Mouse (Mus musculus) stomach, postnatal 0 days (tissue): ENCODE results near the gene Jak2. TPM values are rescaled to one million over a fixed set of nuclear protein-coding genes. Genes with fewer than 3 reads are reported as not detected.

Experiments
- ATAC-seq: fragments of 200-750 bp; cut with Nextera tagmentation; 2 replicates; pipeline ENCODE4 v1.8.0; 2017; ENCODE audit not compliant: low FRiP score, low TSS enrichment
- DNase-seq: peaks from one replicate; pipeline ENCODE4 v3.0.0-alpha.2; 2016; ENCODE audit warnings: low spot score
- H3K27ac ChIP-seq: fragments of 300-500 bp; sonication (generic); replicated peaks from 2 replicates; pipeline ENCODE4 v1.5.1; 2014; ENCODE audit warnings: mild to moderate bottlenecking, control low read depth
- H3K27me3 ChIP-seq: fragments of 300-500 bp; sonication (generic); 2 replicates; pipeline ENCODE4 v1.6.1; 2014; ENCODE audit warnings: low read length; ENCODE audit not compliant: control insufficient read depth, insufficient read depth
- H3K36me3 ChIP-seq: fragments of 300-500 bp; sonication (generic); 2 replicates; pipeline ENCODE4 v1.6.1; 2014; ENCODE audit warnings: low read length, mixed read lengths; ENCODE audit not compliant: control insufficient read depth, insufficient read depth
- H3K4me1 ChIP-seq: fragments of 300-500 bp; sonication (generic); replicated peaks from 2 replicates; pipeline ENCODE4 v1.6.1; 2014; ENCODE audit warnings: antibody characterized with exemption; ENCODE audit not compliant: control insufficient read depth, insufficient read depth
- H3K4me2 ChIP-seq: fragments of 300-500 bp; sonication (generic); replicated peaks from 2 replicates; pipeline ENCODE4 v1.6.1; 2014; ENCODE audit warnings: low read depth, mild to moderate bottlenecking, control low read depth, moderate library complexity
- H3K4me3 ChIP-seq: fragments of 300-500 bp; sonication (generic); 2 replicates; pipeline ENCODE4 v1.5.1; 2014; ENCODE audit warnings: low read depth, low read length, control low read depth
- H3K9ac ChIP-seq: fragments of 300-500 bp; sonication (generic); 2 replicates; pipeline ENCODE4 v1.6.1; 2014; ENCODE audit warnings: mild to moderate bottlenecking, low read length, control low read depth, mixed read lengths
- H3K9me3 ChIP-seq: fragments of 300-500 bp; sonication (generic); 2 replicates; pipeline ENCODE4 v1.6.1; 2016; ENCODE audit warnings: low read length; ENCODE audit not compliant: control insufficient read depth
- CTCF ChIP-seq: IDR thresholded peaks from 2 replicates; pipeline ENCODE4 v1.5.1; 2016; ENCODE audit warnings: antibody characterized with exemption, low read depth, mild to moderate bottlenecking, moderate library complexity
- EP300 ChIP-seq: optimal IDR thresholded peaks from 2 replicates; pipeline ENCODE3; 2016; ENCODE audit warnings: antibody characterized with exemption
- WGBS: fragments of 180-500 bp; shearing (Covaris S2); extraction: QIAGEN DNeasy Blood & Tissue Kit; methylation state at CpG from one replicate; pipeline ENCODE4 v1.1.7; 2014; 5-methylcytosine and 5-hydroxymethylcytosine counted together
- polyA plus RNA-seq: library from polyadenylated mRNA; unstranded; fragments of >200 nt; fragmentation: Nextera tagmentation; extraction: Ambion mirVana; gene quantifications from 2 replicates; pipeline ENCODE4 v1.2.1, GENCODE M21; 2015

Jak2 gene
- 6.8 and 7.1 TPM in 2 replicates for polyA plus RNA-seq

DNA sequence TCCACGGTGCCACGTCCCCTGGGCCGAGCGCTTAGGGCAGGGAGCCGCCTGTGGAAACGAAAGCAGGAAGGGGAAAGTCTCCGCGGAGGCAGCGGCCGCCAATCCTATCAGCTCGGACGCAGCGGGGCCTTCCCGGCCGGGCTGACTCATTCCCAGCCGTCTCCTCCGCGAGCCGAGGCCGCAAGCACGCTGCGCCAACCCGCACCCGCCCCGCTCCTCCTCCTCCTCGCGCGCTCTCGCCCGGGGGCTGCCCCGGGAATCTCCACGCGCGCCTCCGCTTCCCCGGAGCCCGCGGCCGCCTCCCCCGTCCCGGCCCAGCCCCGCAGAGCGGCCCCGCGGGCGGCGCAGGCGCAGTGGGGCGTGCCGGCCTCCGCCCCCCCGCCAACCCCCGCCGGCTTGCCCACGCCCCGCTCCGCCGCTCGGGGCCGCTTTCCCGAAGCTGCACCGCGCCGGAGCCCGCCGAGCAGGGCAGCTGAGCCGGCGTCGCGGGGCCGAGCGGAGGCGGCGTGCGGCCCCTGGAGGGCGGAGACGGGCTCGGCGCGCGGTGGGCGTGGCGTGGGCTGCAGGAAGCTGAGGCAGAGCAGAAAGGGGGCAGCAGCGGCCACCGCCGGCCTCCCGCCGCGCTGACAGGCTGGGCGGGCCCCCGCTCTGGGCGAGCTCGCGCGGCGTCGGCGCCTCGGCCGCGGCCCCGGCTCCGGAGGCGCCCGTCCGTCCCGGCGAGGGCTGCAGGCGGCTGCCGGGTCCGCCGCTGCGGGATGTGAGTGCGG, at the start of gene Jak2:
Gene Jak2, plus strand, starts transcription at position 638 of the 767 bp plus-strand sequence.
- 1% methylated on average over 50 of the region's 114 CpGs for WGBS
- no peaks in the 10 kb centered on the region for H3K36me3 ChIP-seq
- H3K4me1 ChIP-seq, result 0 out of 2 replicates have a peak, but pooled peaks cover 2% of the 10 kb centered on the region
- H3K4me3 ChIP-seq, result peak within 1 kb of the TSS; percentile 96
- no peaks in the 10 kb centered on the region for H3K27me3 ChIP-seq
- H3K9ac ChIP-seq, result peak within 1 kb of the TSS; percentile 95
- H3K4me2 ChIP-seq, result peak within 1 kb of the TSS; percentile 80
- peak within 1 kb of the TSS; percentile 98 for H3K27ac ChIP-seq
- no peak for TF ChIP-seq EP300
- peak; percentile 60 for TF ChIP-seq CTCF
- ATAC-seq, result peak; percentile 96
- no peaks in the 10 kb centered on the region for H3K9me3 ChIP-seq
- DNase-seq, result peak; percentile 97

- ATAC-seq, result no peak
- no peak overlapping the region for H3K4me3 ChIP-seq
- no peak overlapping the region for H3K27ac ChIP-seq
- no peaks in the 10 kb centered on the region for H3K27me3 ChIP-seq
- H3K36me3 ChIP-seq, result no peaks in the 10 kb centered on the region
- H3K9ac ChIP-seq, result no peak overlapping the region
- H3K4me2 ChIP-seq, result no peak overlapping the region
- WGBS, result 43% methylated on average over 2 of the region's 2 CpGs
- no peaks in the 10 kb centered on the region for H3K9me3 ChIP-seq
- DNase-seq, result no peak
- TF ChIP-seq CTCF (peak; percentile 54), EP300 (no peak)
- no peaks in the 10 kb centered on the region for H3K4me1 ChIP-seq
Observed at GRCm38 (mm10) chr19:29203337-29203736, 48.3 kb upstream of the Jak2 start.

GRCm38 (mm10) chr19:29204583-29204982, 47.0 kb upstream of the Jak2 start:
- Histone ChIP-seq H3K9ac (no peak overlapping the region), H3K36me3 (no peaks in the 10 kb centered on the region), H3K4me3 (no peak overlapping the region), H3K4me2 (no peak overlapping the region), H3K27ac (no peak overlapping the region), H3K9me3 (no peaks in the 10 kb centered on the region), H3K4me1 (no peaks in the 10 kb centered on the region), H3K27me3 (no peaks in the 10 kb centered on the region)
- TF ChIP-seq CTCF (no peak), EP300 (no peak)
- WGBS, result 67% methylated on average over 4 of the region's 4 CpGs
- ATAC-seq (no peak), DNase-seq (no peak)

- no peaks in the 10 kb centered on the region for H3K4me1 ChIP-seq
- no peaks in the 10 kb centered on the region for H3K27me3 ChIP-seq
- H3K4me2 ChIP-seq, result no peak overlapping the region
- no peak for ATAC-seq
- no peak overlapping the region for H3K27ac ChIP-seq
- TF ChIP-seq CTCF (no peak), EP300 (no peak)
- H3K36me3 ChIP-seq, result no peaks in the 10 kb centered on the region
- WGBS, result 76% methylated on average over 2 of the region's 2 CpGs
- no peak overlapping the region for H3K4me3 ChIP-seq
- no peak overlapping the region for H3K9ac ChIP-seq
- no peak for DNase-seq
- H3K9me3 ChIP-seq, result no peaks in the 10 kb centered on the region
Observed at GRCm38 (mm10) chr19:29205267-29205666, 46.4 kb upstream of the Jak2 start.

- no peaks in the 10 kb centered on the region for H3K9me3 ChIP-seq
- no peak overlapping the region for H3K4me2 ChIP-seq
- ATAC-seq, result no peak
- WGBS, result 71% methylated on average over 7 of the region's 7 CpGs
- TF ChIP-seq CTCF (no peak), EP300 (no peak)
- H3K27ac ChIP-seq, result no peak overlapping the region
- no peaks in the 10 kb centered on the region for H3K36me3 ChIP-seq
- no peaks in the 10 kb centered on the region for H3K27me3 ChIP-seq
- no peaks in the 10 kb centered on the region for H3K4me1 ChIP-seq
- H3K9ac ChIP-seq, result no peak overlapping the region
- no peak for DNase-seq
- no peak overlapping the region for H3K4me3 ChIP-seq
Observed at GRCm38 (mm10) chr19:29209898-29210297, 41.7 kb upstream of the Jak2 start.

- Histone ChIP-seq H3K4me1 (no peaks in the 10 kb centered on the region), H3K9ac (no peak overlapping the region), H3K27me3 (no peaks in the 10 kb centered on the region), H3K9me3 (no peaks in the 10 kb centered on the region), H3K27ac (no peak overlapping the region), H3K4me3 (no peak overlapping the region), H3K36me3 (no peaks in the 10 kb centered on the region), H3K4me2 (no peak overlapping the region)
- no peak for ATAC-seq
- 95% methylated on average over 9 of the region's 9 CpGs for WGBS
- TF ChIP-seq EP300, result no peak
- peak; percentile 25; the same call in 1 of the 2 replicates for TF ChIP-seq CTCF
- no peak for DNase-seq
Observed at GRCm38 (mm10) chr19:29210319-29210718, 41.3 kb upstream of the Jak2 start.
